Mouse (Mus musculus): Measurements from ENCODE around the gene Cyp4f16.
"Not testable (repeated sequence)": the region's sequence is repeated elsewhere in the genome, so short reads cannot be mapped to it uniquely, and the experiment has no call there.

The Cyp4f16 gene

GRCm38 (mm10) chr17:32536051-32536866, at the start of gene Cyp4f16:
TSS of gene Cyp4f16 (plus strand) at chr17:32536558.
- DNase-seq (ENCODE audit: low spot score): peak; percentile 80

DNA sequence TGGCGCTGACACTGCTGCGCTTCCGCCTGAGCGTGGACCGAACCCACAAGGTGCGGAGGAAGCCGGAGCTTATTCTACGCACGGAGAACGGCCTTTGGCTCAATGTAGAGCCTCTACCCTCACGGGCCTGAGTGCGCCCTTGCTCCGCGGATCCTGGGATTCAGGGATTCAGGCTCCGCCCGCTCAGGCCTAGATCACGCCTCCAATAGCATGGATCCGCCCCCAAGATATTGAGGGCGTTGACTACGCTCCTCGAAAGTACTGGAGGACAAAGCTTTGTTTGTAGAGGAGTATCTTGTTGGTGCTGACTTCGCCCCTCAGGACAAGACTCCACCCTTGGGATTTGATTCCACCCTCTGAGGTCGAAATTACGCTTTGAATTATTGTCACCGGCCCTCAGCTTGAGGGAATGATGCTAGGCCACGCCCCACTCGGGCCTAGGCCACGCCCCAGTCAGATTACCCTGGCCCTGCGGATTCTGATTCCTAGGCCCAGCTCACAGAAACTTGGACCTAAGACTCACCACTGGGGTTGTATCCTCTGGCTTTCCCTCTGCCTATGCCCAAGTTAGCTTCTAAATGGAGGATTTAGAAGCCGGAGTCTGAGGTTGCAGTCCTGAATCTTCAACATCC, 43.9 kb upstream of the Cyp4f16 start:
- peak; percentile 28 for DNase-seq (ENCODE audit: low spot score)

GRCm38 (mm10) chr17:32494601-32495000, 41.8 kb upstream of the Cyp4f16 start:
- peak; percentile 10 for DNase-seq (ENCODE audit: low spot score)

DNA sequence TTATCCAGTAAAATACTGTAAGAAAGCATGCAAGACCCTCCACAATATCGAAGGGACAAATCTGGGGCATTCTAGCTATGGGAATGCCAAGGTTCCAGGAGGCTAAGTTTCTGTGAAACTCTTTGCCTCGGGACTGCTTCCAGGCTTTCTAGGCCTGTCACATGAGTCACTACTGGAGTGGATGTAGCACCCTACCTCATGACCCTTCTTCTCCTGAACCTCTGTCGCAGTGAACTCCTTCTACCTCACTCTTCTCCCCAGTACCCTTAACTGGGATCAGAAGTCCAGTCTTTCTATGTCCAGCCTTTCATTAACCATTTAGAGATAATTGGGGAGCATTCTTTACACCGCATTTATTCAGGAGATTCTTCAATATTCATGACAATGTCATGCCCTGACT, 35.8 kb upstream of the Cyp4f16 start:
- DNase-seq (ENCODE audit: low spot score): not testable (repeated sequence)

- DNase-seq (ENCODE audit: low spot score): no peak
Measured at GRCm38 (mm10) chr17:32501051-32501450, 35.3 kb upstream of the Cyp4f16 start.

- DNase-seq (ENCODE audit: low spot score): no peak
Measured at GRCm38 (mm10) chr17:32503111-32503510, 33.2 kb upstream of the Cyp4f16 start.

DNA sequence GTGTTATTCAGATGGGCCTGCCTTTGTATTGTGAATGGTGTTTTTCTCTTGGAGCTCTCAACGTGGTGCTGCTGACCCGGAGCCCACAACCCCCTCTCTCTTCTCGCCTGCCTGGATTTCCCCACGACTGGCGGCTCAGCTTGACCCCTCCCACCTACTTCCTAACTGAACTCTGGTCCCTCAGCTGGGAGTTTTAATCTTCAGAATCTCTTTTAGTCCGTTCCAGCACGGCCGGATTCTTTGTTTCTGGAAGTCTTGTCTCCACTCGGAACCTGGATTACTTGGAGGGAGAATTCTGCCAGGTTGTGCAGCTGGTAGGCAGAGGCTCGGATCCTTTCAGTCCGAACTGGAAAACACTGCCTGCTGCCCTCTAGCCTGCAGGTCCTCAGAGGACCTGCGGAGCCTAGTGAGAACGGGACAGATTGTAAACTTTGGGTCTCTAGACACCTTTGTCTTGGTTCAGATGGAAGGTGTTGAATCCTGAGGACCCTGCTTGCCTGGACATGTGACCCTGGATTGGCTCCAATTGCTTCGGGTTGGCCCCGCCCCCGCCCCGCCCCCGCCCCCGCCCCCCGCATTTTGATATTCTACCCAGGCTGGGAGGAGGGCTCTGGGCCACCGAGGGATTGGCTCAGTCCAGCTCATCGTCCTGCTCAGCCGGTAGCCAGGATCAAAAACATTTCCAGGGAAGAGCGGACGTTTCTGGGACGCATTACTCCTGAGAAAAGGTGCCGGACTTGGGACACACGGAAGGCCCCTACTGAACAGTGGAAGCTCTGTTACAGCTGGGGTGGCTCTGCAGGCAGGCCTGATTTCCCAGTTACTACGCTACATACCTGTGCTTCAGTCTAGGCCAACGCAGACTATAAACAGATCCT, 30.3 kb upstream of the Cyp4f16 start, which contains the start of gene Cyp4f17:
Gene Cyp4f17, plus strand, starts transcription at position 200 of the 878 bp plus-strand sequence.
- peak; percentile 22 for DNase-seq (ENCODE audit: low spot score)

DNA sequence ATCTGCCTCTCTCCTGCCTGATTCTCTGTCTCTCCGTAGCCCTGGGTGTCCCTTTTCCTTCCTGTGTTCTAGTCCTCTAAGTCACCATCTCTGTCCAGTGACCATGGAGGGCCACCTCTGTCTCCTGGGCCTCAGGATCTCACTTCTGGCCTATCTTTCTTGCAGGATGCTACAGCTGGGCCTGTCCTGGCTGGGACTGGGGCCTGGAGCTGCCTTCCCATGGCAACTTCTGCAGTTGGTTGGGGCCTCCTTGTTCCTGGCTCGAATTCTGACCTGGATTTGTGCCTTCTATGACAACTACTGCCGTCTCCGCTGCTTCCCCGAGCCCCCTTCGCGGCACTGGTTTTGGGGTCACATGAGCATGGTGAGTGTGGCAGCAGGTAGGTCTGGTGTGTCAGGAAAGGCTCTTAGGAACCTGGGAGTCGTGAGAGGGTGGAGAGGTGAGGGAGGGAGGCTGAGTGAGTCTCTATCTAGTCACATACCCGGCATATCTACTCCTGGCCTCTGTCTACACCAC, 29.6 kb upstream of the Cyp4f16 start:
- DNase-seq (ENCODE audit: low spot score): no peak

GRCm38 (mm10) chr17:32516126-32516525, 20.2 kb upstream of the Cyp4f16 start:
- DNase-seq (ENCODE audit: low spot score): no peak

DNA sequence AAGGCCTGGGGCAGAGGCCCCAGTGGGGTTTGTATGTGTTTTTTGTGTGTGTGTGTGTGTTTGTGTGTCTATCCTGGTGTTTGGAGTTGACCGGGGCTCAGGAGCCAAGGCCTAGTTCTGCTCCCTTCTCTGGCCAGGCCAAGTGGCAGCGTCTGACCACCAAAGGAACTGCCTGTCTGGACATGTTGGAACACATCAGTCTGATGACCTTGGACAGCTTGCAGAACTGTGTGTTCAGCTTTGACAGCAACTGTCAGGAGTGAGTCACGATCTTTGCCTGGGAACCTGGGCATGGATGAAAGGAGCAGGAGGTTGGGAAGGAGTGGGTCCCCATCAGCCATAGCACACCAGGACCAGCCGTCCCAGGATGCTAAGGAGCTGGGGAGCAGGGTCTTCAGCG, 14.4 kb upstream of the Cyp4f16 start:
- DNase-seq (ENCODE audit: low spot score): no peak

DNA sequence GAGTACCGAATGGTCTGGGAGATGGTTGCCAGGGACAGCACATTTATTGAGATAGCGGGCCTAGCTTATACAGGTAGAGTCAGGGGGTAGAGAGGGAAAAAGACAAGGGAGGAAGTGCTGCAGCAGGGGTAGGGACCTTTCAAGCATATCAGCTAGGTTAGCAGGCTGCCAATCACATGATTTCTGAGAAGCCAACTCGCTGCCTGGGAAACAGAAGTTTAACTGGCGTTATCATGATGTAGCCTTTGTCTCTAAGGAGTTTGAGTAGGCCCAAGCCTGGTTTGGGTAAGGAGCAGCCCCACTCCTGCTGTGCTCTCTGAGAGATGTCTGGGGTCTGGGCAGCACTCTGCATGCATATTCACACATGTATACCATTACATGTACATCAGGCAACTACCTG, 14.0 kb upstream of the Cyp4f16 start:
- DNase-seq (ENCODE audit: low spot score): no peak

DNA sequence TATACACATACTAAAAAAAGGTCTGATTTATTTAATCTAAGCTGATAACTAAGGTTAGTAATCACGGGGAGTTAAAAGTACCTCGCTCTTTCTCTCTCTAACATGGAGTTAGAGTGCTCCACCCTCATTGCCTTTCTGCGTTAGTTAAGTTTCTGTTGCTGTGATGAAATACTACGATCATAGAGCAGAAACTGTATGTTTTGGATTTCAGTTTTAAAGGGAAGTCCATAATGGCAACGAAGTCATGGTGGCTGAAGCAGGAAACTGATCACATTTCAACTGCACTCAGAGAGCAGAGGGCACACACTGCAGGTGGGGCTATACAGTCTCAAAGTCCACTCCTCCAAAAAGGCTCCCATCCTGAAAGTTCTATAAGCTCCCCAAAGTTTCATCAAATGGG, 13.5 kb upstream of the Cyp4f16 start:
- DNase-seq (ENCODE audit: low spot score): no peak

DNA sequence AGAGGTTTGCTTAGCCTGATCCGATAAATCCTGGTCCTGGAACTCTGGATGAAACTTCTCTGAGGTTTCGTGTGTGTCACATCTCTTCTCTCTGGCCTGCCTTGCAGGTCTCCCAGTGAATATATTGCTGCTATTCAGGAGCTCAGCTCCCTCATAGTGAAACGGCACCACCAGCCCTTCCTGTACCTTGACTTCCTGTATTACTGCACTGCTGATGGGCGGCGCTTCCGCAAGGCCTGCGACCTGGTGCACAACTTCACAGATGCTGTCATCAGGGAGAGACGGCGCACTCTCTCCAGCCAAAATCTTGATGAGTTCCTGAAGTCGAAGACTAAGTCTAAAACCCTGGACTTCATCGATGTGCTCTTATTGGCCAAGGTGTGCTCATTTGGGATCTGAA, 12.5 kb upstream of the Cyp4f16 start:
- DNase-seq (ENCODE audit: low spot score): no peak

GRCm38 (mm10) chr17:32526341-32526740, 10.0 kb upstream of the Cyp4f16 start:
- not testable (repeated sequence) for DNase-seq (ENCODE audit: low spot score)

DNA sequence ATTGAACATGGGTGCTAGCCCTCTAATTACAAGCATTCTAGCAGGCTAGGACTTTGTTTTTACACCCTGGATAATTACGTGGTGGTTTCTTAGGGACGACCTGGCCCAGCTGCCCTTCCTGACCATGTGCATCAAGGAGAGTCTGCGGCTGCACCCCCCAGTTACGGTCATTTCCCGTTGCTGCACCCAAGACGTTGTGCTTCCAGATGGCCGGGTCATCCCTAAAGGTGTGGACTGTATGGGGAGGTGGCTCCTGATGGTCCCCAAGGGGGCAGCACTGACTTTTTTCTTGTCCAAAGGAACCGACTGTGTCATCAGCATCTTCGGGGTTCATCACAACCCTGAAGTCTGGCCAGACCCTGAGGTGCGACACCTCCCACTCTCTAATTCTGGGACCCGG, 8.6 kb upstream of the Cyp4f16 start:
- DNase-seq (ENCODE audit: low spot score): no peak

- DNase-seq (ENCODE audit: low spot score): peak; percentile 73
Measured at GRCm38 (mm10) chr17:32528408-32529337, 7.7 kb upstream of the Cyp4f16 start.

GRCm38 (mm10) chr17:32532356-32532755, 4.0 kb upstream of the Cyp4f16 start:
- not testable (repeated sequence) for DNase-seq (ENCODE audit: low spot score)

GRCm38 (mm10) chr17:32534068-32534467, 2.3 kb upstream of the Cyp4f16 start:
- DNase-seq (ENCODE audit: low spot score): no peak

- no peak for DNase-seq (ENCODE audit: low spot score)
Measured at GRCm38 (mm10) chr17:32536867-32537250, 501 bp downstream of the Cyp4f16 start.

- DNase-seq (ENCODE audit: low spot score): not testable (repeated sequence)
Measured at GRCm38 (mm10) chr17:32544792-32545191, 8.4 kb downstream of the Cyp4f16 start.

GRCm38 (mm10) chr17:32550377-32550776, 14.0 kb downstream of the Cyp4f16 start:
- not testable (repeated sequence) for DNase-seq (ENCODE audit: low spot score)
